Comparison of ENCODE assay signal across 13 mouse cellular contexts in the genomic region with DNA sequence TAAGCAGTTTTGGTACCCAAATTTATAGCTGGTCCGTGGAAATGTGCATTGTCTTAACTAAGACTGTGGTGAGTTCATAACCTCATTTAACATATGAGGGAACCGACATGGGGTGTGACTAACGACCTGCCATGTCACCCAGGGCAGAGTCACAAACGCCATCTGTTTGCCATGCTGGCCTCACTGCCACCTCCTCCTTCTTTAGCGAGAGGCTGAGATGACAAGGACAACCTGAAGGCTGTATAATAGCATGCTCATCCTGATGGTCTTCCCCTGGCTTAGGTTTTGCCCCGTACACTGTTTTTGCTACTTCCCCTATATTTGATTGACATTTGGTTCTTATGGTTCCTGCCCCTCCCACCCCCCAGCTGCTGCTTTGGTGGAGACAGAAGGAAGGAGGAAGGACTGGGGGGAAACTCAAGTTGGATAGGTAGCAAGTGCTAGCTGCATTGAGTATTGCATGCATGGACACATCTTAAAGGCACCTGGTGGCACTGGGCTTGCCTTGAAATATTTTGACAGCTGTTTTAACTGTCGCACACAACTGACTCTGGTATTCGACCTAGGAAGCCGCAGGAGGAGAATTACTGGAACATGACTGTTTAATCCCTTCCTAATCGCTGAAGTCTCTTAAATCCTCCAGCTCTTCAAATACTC. TPM values are rescaled to one million over a fixed set of nuclear protein-coding genes. Genes with fewer than 3 reads are reported as not detected.
DNase-seq lines count a peak whose midpoint lies in the region; ATAC-seq and TF ChIP-seq lines count a peak whose summit lies in the region.
"Had no signal": no experiment of that assay in that cellular context is flagged by ENCODE, and none has a peak within 500 bp of the region (broad histone marks: within the 10 kb centered on the region; RNA-seq: fewer than 3 reads in every experiment).

No protein-coding gene starts in this region.

- no peaks in the 10 kb centered on the region for H3K36me3 ChIP-seq in kidney, postnatal 0 days (ENCODE audit: insufficient read depth, low read length)
- H3K36me3 ChIP-seq in hindbrain, embryonic 16.5 days (ENCODE audit: control insufficient read depth, insufficient read depth, low read length) = peaks cover 3% of the 10 kb centered on the region; the same call in 1 of the 2 replicates
- H3K36me3 ChIP-seq: embryonic facial prominence, embryonic 13.5 days had no signal

- H3K27me3 ChIP-seq in kidney, postnatal 0 days (ENCODE audit: insufficient read depth, low read length) = no peaks in the 10 kb centered on the region
- H3K27me3 ChIP-seq in hindbrain, embryonic 16.5 days (replicated peaks; ENCODE audit: control insufficient read depth, insufficient read depth, low read length) = no peaks in the 10 kb centered on the region
- H3K27me3 ChIP-seq: embryonic facial prominence, embryonic 13.5 days had no signal

- H3K4me1 ChIP-seq in kidney, postnatal 0 days (replicated peaks; ENCODE audit: insufficient read depth, low read length) = no peaks in the 10 kb centered on the region
- H3K4me1 ChIP-seq in hindbrain, embryonic 16.5 days (ENCODE audit: control insufficient read depth, insufficient read depth, low read depth, low read length) = peaks cover 3% of the 10 kb centered on the region; the same call in 1 of the 2 replicates

- peak; percentile 52 for DNase-seq in kidney, postnatal 0 days (ENCODE audit: low spot score)
- no peak for DNase-seq in kidney, adult 11 months
- peak; percentile 41 for DNase-seq in cerebellum, adult 9-10 months
- peak; percentile 25 for DNase-seq in retina, embryonic 14.5 days (ENCODE audit: low spot score)
- no peak for DNase-seq in ovary, postnatal 10 days (ENCODE audit: low spot score)
- DNase-seq in testis, postnatal 10 days (ENCODE audit: low spot score) = no peak
- no peak for DNase-seq in gastrocnemius, adult 8-10 months (ENCODE audit: low spot score in 2 of 2)
- DNase-seq: lung, embryonic 14.5 days; thymus, postnatal 14 days had no signal

- no peak overlapping the region for H3K27ac ChIP-seq in kidney, postnatal 0 days
- H3K27ac ChIP-seq in hindbrain, embryonic 16.5 days (ENCODE audit: low read depth, low read length) = no peak overlapping the region
- H3K27ac ChIP-seq: embryonic facial prominence, embryonic 13.5 days had no signal

- no peak for ATAC-seq in kidney, postnatal 0 days (replicated peaks; ENCODE audit: low FRiP score, low read depth)
- ATAC-seq in hindbrain, embryonic 16.5 days = peak; percentile 47; the same call in 1 of the 2 replicates

- no peaks in the 10 kb centered on the region for H3K9me3 ChIP-seq in kidney, postnatal 0 days (replicated peaks; ENCODE audit: low read length)
- H3K9me3 ChIP-seq in hindbrain, embryonic 16.5 days (ENCODE audit: control insufficient read depth, low read length) = no peaks in the 10 kb centered on the region
- H3K9me3 ChIP-seq: embryonic facial prominence, embryonic 13.5 days had no signal

- WGBS in kidney, postnatal 0 days = 25% methylated on average over 10 of the region's 10 CpGs
- WGBS in hindbrain, embryonic 16.5 days = 39% methylated on average over 10 of the region's 10 CpGs

- no peak overlapping the region for H3K9ac ChIP-seq in kidney, postnatal 0 days (ENCODE audit: low read depth, low read length)
- no peak overlapping the region for H3K9ac ChIP-seq in hindbrain, embryonic 16.5 days (ENCODE audit: low read depth, low read length)
- H3K9ac ChIP-seq: embryonic facial prominence, embryonic 13.5 days; lung, embryonic 14.5 days had no signal

- TF ChIP-seq CTCF in kidney, postnatal 0 days (IDR thresholded peaks at IDR 0.05; ENCODE audit: low read depth) = no peak

- no peak overlapping the region for H3K4me2 ChIP-seq in kidney, postnatal 0 days (ENCODE audit: low read length)
- no peak overlapping the region for H3K4me2 ChIP-seq in hindbrain, embryonic 16.5 days (ENCODE audit: low read length)
- H3K4me2 ChIP-seq: embryonic facial prominence, embryonic 13.5 days; lung, embryonic 14.5 days had no signal

- H3K4me3 ChIP-seq in kidney, postnatal 0 days (replicated peaks; ENCODE audit: low read depth, low read length) = no peak overlapping the region
- H3K4me3 ChIP-seq in hindbrain, embryonic 16.5 days (ENCODE audit: low read length) = no peak overlapping the region
- H3K4me3 ChIP-seq: embryonic facial prominence, embryonic 13.5 days had no signal

RNA-seq across cellular contexts. Expression of gene Gm11096, which starts 17.2 kb away (rescaled TPM):
- not detected in 2 replicates for polyA plus RNA-seq in kidney, postnatal 0 days (2015; fragmentation: Nextera tagmentation; extraction: Ambion mirVana)
- polyA plus RNA-seq in hindbrain, embryonic 16.5 days (2015; fragmentation: Nextera tagmentation; extraction: Ambion mirVana) = not detected in 2 replicates
- total RNA-seq in gastrocnemius, adult 8-10 months (2022) = not detected
- total RNA-seq: layer of hippocampus, postnatal 10 days had no signal
- polyA plus RNA-seq: embryonic facial prominence, embryonic 13.5 days; heart, postnatal 0 days; lung, embryonic 14.5 days had no signal

Comparison
In these comparisons a context has a peak if more than half of its experiments do, and no peak if none do; other contexts are left out.
1. DNase-seq: peak in kidney, postnatal 0 days (single experiment), cerebellum, adult 9-10 months (single experiment) and retina, embryonic 14.5 days (single experiment); none in kidney, adult 11 months (single experiment), ovary, postnatal 10 days (single experiment), testis, postnatal 10 days (single experiment) and gastrocnemius, adult 8-10 months (0 of 2).